Mouse (Mus musculus) olfactory bulb, adult 2 months (tissue): ENCODE measurements at regions not wholly inside any gene's neighbourhood (a gene's known extent, or its start where the extent isn't known, plus 50 kb on each side); places are given as distances from the start of the nearest gene placed in this dataset.

Experiments used
- CTCF ChIP-seq: fragments of 200-500 bp; IDR thresholded peaks from 2 replicates; pipeline ENCODE4 v1.5.1; 2012; ENCODE audit warnings: low read depth, mild to moderate bottlenecking, low read length, moderate library complexity; ENCODE audit not compliant: insufficient read depth
- POLR2A ChIP-seq: fragments of 200-500 bp; IDR thresholded peaks from 2 replicates; pipeline ENCODE4 v1.6.1; 2012; ENCODE audit warnings: mild to moderate bottlenecking, low read depth, low read length, moderate library complexity; ENCODE audit not compliant: insufficient read depth

DNA sequence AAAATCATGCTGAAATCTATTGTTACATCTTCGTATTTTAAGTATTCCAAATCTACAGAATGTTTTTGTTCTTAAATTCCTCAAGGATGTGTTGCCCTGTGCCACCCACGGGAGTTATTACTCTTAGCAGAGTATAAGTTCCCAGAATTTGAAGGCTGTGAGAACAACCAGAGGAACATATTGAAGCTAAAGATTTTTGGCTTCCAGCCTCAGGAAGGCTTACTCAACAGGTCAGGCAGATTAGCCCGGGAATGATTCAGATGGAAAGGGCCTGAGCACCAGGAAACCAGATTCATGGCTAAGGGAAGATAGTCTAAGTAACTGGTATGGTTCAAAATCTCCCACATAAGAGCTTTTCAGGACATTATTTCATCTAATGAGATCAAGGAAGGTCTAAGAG, 145.4 kb downstream of the Gm9733 start:
- TF ChIP-seq POLR2A (no peak), CTCF (no peak)
